Comparison of ENCODE assay signal across 19 mouse cellular contexts in genomic region chr6:12551176-12551575, GRCm38 (mm10).
"Had no signal": no experiment of that assay in that cellular context is flagged by ENCODE, and none has a peak within 500 bp of the region (broad histone marks: within the 10 kb centered on the region; RNA-seq: fewer than 3 reads in every experiment).

No protein-coding gene starts in this region.

- DNase-seq: liver, postnatal 0 days; lung, adult 2 months; lung, postnatal 14 days; lung, postnatal 4 days; midbrain, embryonic 14.5 days; retina, postnatal 1 day; right cerebral cortex, adult 18-20 months; right cerebral cortex, postnatal 25 days; right cerebral cortex, postnatal 4 days; spleen, adult 18-20 months; thymus, adult 18-20 months; thymus, postnatal 14 days; thymus, postnatal 36 days had no signal

- H3K27ac ChIP-seq: lung, embryonic 15.5 days; midbrain, embryonic 10.5 days; midbrain, embryonic 12.5 days; neural tube, embryonic 15.5 days had no signal

- H3K36me3 ChIP-seq: lung, embryonic 15.5 days had no signal

- H3K4me1 ChIP-seq: lung, embryonic 15.5 days had no signal

- H3K4me3 ChIP-seq: lung, embryonic 15.5 days; midbrain, embryonic 10.5 days; midbrain, embryonic 12.5 days; myocyte; neural tube, embryonic 13.5 days; neural tube, embryonic 15.5 days had no signal

- H3K9ac ChIP-seq: liver, postnatal 0 days; lung, embryonic 15.5 days; midbrain, embryonic 12.5 days; neural tube, embryonic 13.5 days; neural tube, embryonic 15.5 days had no signal

- H3K9me3 ChIP-seq: lung, embryonic 15.5 days; midbrain, embryonic 10.5 days; midbrain, embryonic 12.5 days; neural tube, embryonic 13.5 days; neural tube, embryonic 15.5 days had no signal
